Mouse (Mus musculus): Measurements from ENCODE around the gene Spock3. TPM values are rescaled to one million over a fixed set of nuclear protein-coding genes. Genes with fewer than 3 reads are reported as not detected.

Spock3 gene
- 0.02 and 0.03 TPM in 2 replicates for polyA plus RNA-seq (2012; rRNA removed)

DNA sequence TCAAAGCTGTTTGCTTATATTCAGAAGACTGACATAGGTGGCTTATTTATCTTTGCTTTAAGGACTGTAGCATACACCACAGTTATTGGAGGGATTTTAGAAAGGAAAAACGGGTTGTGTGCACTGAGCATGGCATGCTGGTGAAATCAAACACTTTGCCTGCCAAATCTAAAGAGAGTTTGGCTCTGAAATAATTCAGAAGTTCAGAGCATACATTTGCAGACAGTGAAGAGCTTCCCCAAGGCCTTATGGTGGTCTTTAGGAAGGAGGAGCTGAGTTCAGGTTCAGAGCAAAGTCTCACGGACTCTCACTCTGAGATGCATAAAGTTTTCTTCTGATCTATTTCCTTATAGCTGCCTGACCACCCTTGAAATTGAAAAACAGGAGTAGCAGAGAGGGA is at the start of gene Spock3:
Spock3 (plus strand) TSS at position 301 of the 400 bp plus-strand sequence.

Data from liver, embryonic 14 days (tissue).